Mouse (Mus musculus) embryonic facial prominence, embryonic 14.5 days (tissue): Measurements from ENCODE around the gene Gm35549. TPM values are rescaled to one million over a fixed set of nuclear protein-coding genes. Genes with fewer than 3 reads are reported as not detected.

Source experiments
- ATAC-seq: fragments of 200-750 bp; cut with Nextera tagmentation; 2 replicates; pipeline ENCODE4 v1.8.0; 2017; ENCODE audit warnings: low read depth, moderate number of reproducible peaks, moderate TSS enrichment
- DNase-seq: peaks from one replicate; pipeline ENCODE4 v3.0.0-alpha.2; 2015; ENCODE audit warnings: low spot score
- H3K27ac ChIP-seq: fragments of 300-500 bp; sonication (generic); replicated peaks from 2 replicates; pipeline ENCODE4 v1.5.1; 2014; ENCODE audit warnings: low read depth, mild to moderate bottlenecking, low read length, moderate library complexity
- H3K27me3 ChIP-seq: fragments of 300-500 bp; sonication (generic); replicated peaks from 2 replicates; pipeline ENCODE4 v1.6.1; 2014; ENCODE audit warnings: low read length; ENCODE audit not compliant: control insufficient read depth, insufficient read depth
- H3K36me3 ChIP-seq: fragments of 300-500 bp; sonication (generic); 2 replicates; pipeline ENCODE4 v1.6.1; 2014; ENCODE audit warnings: low read length, mixed read lengths; ENCODE audit not compliant: control insufficient read depth, insufficient read depth
- H3K4me1 ChIP-seq: fragments of 300-500 bp; sonication (generic); 2 replicates; pipeline ENCODE4 v1.6.1; 2014; ENCODE audit warnings: antibody characterized with exemption, low read length; ENCODE audit not compliant: control insufficient read depth, insufficient read depth
- H3K4me2 ChIP-seq: fragments of 300-500 bp; sonication (generic); 2 replicates; pipeline ENCODE4 v1.6.1; 2014; ENCODE audit warnings: low read depth, mild to moderate bottlenecking, low read length, moderate library complexity, mixed read lengths
- H3K4me3 ChIP-seq: fragments of 300-500 bp; sonication (generic); 2 replicates; pipeline ENCODE4 v1.5.1; 2014; ENCODE audit warnings: low read depth, mild to moderate bottlenecking, low read length
- H3K9ac ChIP-seq: fragments of 300-500 bp; sonication (generic); 2 replicates; pipeline ENCODE4 v1.6.1; 2014; ENCODE audit warnings: low read depth, mild to moderate bottlenecking, low read length, moderate library complexity, mixed read lengths
- H3K9me3 ChIP-seq: fragments of 300-500 bp; sonication (generic); 2 replicates; pipeline ENCODE4 v1.6.1; 2016; ENCODE audit warnings: low read length; ENCODE audit not compliant: control insufficient read depth
- WGBS: fragments of 180-500 bp; shearing (Covaris S2); extraction: QIAGEN DNeasy Blood & Tissue Kit; methylation state at CpG from one replicate; pipeline ENCODE4 v1.1.7; 2014; 5-methylcytosine and 5-hydroxymethylcytosine counted together
- polyA plus RNA-seq: library from polyadenylated mRNA; unstranded; fragments of >200 nt; fragmentation: Nextera tagmentation; extraction: Ambion mirVana; gene quantifications from 2 replicates; pipeline ENCODE4 v1.2.1, GENCODE M21; 2014

The Gm35549 gene
- 0.35 and 0.58 TPM in 2 replicates for polyA plus RNA-seq

- Histone ChIP-seq H3K4me3 (no peak within 1 kb of the TSS), H3K9ac (no peak within 1 kb of the TSS), H3K27ac (no peak within 1 kb of the TSS), H3K36me3 (peaks cover 6% of the 10 kb centered on the region; the same call in 1 of the 2 replicates), H3K4me1 (no peaks in the 10 kb centered on the region), H3K9me3 (peaks cover 6% of the 10 kb centered on the region), H3K4me2 (no peak within 1 kb of the TSS), H3K27me3 (no peaks in the 10 kb centered on the region)
- 89% methylated on average over 3 of the region's 3 CpGs for WGBS
- ATAC-seq (no peak), DNase-seq (no peak)
These were observed at the start of gene Gm35549 for GRCm38 (mm10) chr9:122843760-122844159. Gene Gm35549 (minus strand): TSS chr9:122844035.

GRCm38 (mm10) chr9:122886372-122887179, 42.7 kb upstream of the Gm35549 start:
- 8% methylated on average over 54 of the region's 54 CpGs for WGBS
- H3K27me3 ChIP-seq, result no peaks in the 10 kb centered on the region
- H3K9me3 ChIP-seq, result peaks cover 10% of the 10 kb centered on the region; the same call in 1 of the 2 replicates
- H3K4me2 ChIP-seq, result peak overlapping the region; percentile 87
- H3K27ac ChIP-seq, result peak overlapping the region; percentile 70; the same call in 1 of the 2 replicates
- ATAC-seq, result peak; percentile 92
- H3K36me3 ChIP-seq, result no peaks in the 10 kb centered on the region
- DNase-seq, result peak; percentile 89
- peak overlapping the region; percentile 85 for H3K9ac ChIP-seq
- peaks cover 5% of the 10 kb centered on the region; the same call in 1 of the 2 replicates for H3K4me1 ChIP-seq
- H3K4me3 ChIP-seq, result peak overlapping the region; percentile 80

GRCm38 (mm10) chr9:122885385-122885784, 41.5 kb upstream of the Gm35549 start, which contains the start of gene Zkscan7:
Gene Zkscan7 (plus strand): TSS chr9:122885685.
- Histone ChIP-seq H3K9me3 (peaks cover 10% of the 10 kb centered on the region; the same call in 1 of the 2 replicates), H3K4me3 (peak within 1 kb of the TSS; percentile 80), H3K27me3 (no peaks in the 10 kb centered on the region), H3K36me3 (no peaks in the 10 kb centered on the region), H3K4me1 (peaks cover 5% of the 10 kb centered on the region; the same call in 1 of the 2 replicates), H3K4me2 (peak within 1 kb of the TSS; percentile 87), H3K27ac (no peak within 1 kb of the TSS), H3K9ac (peak within 1 kb of the TSS; percentile 85)
- no peak for DNase-seq
- ATAC-seq, result no peak
- 80% methylated on average over 3 of the region's 3 CpGs for WGBS

DNA sequence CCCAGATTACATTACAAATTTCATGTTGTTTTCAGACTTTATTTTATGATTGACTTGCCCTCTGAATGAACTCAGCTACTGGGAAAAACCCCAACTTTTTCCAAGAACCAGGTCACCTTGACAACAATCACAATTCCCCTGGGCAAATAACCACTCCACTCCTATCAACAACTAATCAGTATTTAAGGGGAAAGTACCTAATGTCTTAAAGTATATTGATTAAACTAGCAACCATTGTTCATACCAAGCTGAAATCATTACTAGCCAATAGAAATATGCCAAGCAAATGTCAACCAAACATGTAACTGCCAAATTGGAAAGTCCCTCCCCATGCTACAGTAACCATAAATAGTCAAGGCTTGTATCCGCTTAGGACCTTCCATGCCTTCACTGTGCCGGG, 31.3 kb upstream of the Gm35549 start:
- ATAC-seq, result no peak
- 94% methylated on average over 2 of the region's 2 CpGs for WGBS

GRCm38 (mm10) chr9:122874653-122875052, 30.8 kb upstream of the Gm35549 start:
- WGBS, result 69% methylated on average over 1 of the region's 1 CpGs
- H3K27me3 ChIP-seq, result no peaks in the 10 kb centered on the region
- no peak for ATAC-seq
- no peak for DNase-seq
- H3K4me3 ChIP-seq, result no peak overlapping the region
- H3K4me2 ChIP-seq, result no peak overlapping the region
- no peaks in the 10 kb centered on the region for H3K4me1 ChIP-seq
- H3K36me3 ChIP-seq, result no peaks in the 10 kb centered on the region
- no peak overlapping the region for H3K9ac ChIP-seq
- H3K27ac ChIP-seq, result no peak overlapping the region
- no peaks in the 10 kb centered on the region for H3K9me3 ChIP-seq

More for the DNA sequence above, 31.3 kb upstream of the Gm35549 start:
- H3K27ac ChIP-seq, result no peak overlapping the region
- no peak overlapping the region for H3K9ac ChIP-seq
- H3K4me3 ChIP-seq, result no peak overlapping the region
- H3K27me3 ChIP-seq, result no peaks in the 10 kb centered on the region
- no peaks in the 10 kb centered on the region for H3K4me1 ChIP-seq
- DNase-seq, result no peak
- H3K9me3 ChIP-seq, result no peaks in the 10 kb centered on the region
- no peak overlapping the region for H3K4me2 ChIP-seq
- no peaks in the 10 kb centered on the region for H3K36me3 ChIP-seq

- H3K4me2 ChIP-seq, result no peak overlapping the region
- 85% methylated on average over 4 of the region's 4 CpGs for WGBS
- H3K9me3 ChIP-seq, result no peaks in the 10 kb centered on the region
- H3K4me1 ChIP-seq, result no peaks in the 10 kb centered on the region
- H3K27ac ChIP-seq, result no peak overlapping the region
- ATAC-seq, result no peak
- H3K9ac ChIP-seq, result no peak overlapping the region
- no peaks in the 10 kb centered on the region for H3K27me3 ChIP-seq
- no peak overlapping the region for H3K4me3 ChIP-seq
- DNase-seq, result no peak
- no peaks in the 10 kb centered on the region for H3K36me3 ChIP-seq
These were observed 28.8 kb upstream of the Gm35549 start for GRCm38 (mm10) chr9:122872595-122872994.

GRCm38 (mm10) chr9:122866192-122866591, 22.4 kb upstream of the Gm35549 start:
- peak overlapping the region; percentile 54 for H3K4me2 ChIP-seq
- H3K4me3 ChIP-seq, result peak overlapping the region; percentile 76
- no peak for DNase-seq
- ATAC-seq, result no peak
- peak overlapping the region; percentile 96 for H3K9ac ChIP-seq
- no peaks in the 10 kb centered on the region for H3K27me3 ChIP-seq
- H3K4me1 ChIP-seq, result peaks cover 9% of the 10 kb centered on the region
- peaks cover 11% of the 10 kb centered on the region for H3K36me3 ChIP-seq
- peaks cover 18% of the 10 kb centered on the region for H3K9me3 ChIP-seq
- no peak overlapping the region for H3K27ac ChIP-seq
- 84% methylated on average over 4 of the region's 4 CpGs for WGBS

DNA sequence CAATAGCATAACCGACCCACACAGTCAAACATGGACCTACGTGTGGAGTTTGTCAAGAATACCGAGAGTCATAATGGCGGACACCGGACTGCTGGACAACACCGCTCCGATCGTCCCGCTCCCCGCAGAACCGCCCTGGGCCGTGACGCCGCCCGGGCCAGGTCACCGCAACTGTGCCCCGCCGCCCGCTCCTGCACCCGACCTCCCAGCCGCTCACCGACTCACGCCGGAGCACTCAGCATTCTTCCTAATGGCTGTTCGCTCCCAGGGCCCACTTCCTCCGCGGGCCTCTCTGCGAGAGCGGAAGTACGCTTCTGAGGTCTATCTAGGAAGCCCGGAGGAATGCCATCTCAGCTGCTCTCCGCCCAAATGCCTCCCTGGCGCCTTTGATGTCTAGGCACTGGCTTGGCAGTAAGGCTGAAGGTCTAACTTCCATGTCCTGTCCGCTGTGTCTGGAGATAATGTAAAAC, 21.9 kb upstream of the Gm35549 start, which contains the start of gene Zfp445:
Gene Zfp445, minus strand, starts transcription at position 310 of the 470 bp plus-strand sequence.
- WGBS, result 1% methylated on average over 34 of the region's 34 CpGs
- H3K27ac ChIP-seq, result peak within 1 kb of the TSS; percentile 73
- H3K9me3 ChIP-seq, result peaks cover 22% of the 10 kb centered on the region
- H3K27me3 ChIP-seq, result no peaks in the 10 kb centered on the region
- H3K9ac ChIP-seq, result peak within 1 kb of the TSS; percentile 96
- peaks cover 9% of the 10 kb centered on the region for H3K4me1 ChIP-seq
- H3K4me2 ChIP-seq, result peak within 1 kb of the TSS; percentile 80
- peaks cover 16% of the 10 kb centered on the region for H3K36me3 ChIP-seq
- peak within 1 kb of the TSS; percentile 76 for H3K4me3 ChIP-seq
- ATAC-seq, result peak; percentile 96
- DNase-seq, result peak; percentile 95
